Mouse (Mus musculus): ENCODE results near the gene Rab3ip.

Rab3ip gene

GRCm38 (mm10) chr10:116871329-116872015 is 79.1 kb downstream of the Rab3ip start:
- ATAC-seq (ENCODE audit: low TSS enrichment) = peak; percentile 97

GRCm38 (mm10) chr10:116870819-116871218 is 79.8 kb downstream of the Rab3ip start:
- no peak for ATAC-seq (ENCODE audit: low TSS enrichment)

Measured in frontal cortex, adult (tissue).